Mouse (Mus musculus) v-Abl transformed pro-B cells (cell line): ENCODE measurements around the gene Gclm.

Experiments
- in situ Hi-C, 2 experiments: fragments of 400-800 bp; cut with MboI; formaldehyde crosslinking; loops; one replicate each; pipeline ENCODE4 v1.15.1; 2025; ENCODE audit not compliant: unreplicated experiment in 2 of 2

The Gclm gene

DNA sequence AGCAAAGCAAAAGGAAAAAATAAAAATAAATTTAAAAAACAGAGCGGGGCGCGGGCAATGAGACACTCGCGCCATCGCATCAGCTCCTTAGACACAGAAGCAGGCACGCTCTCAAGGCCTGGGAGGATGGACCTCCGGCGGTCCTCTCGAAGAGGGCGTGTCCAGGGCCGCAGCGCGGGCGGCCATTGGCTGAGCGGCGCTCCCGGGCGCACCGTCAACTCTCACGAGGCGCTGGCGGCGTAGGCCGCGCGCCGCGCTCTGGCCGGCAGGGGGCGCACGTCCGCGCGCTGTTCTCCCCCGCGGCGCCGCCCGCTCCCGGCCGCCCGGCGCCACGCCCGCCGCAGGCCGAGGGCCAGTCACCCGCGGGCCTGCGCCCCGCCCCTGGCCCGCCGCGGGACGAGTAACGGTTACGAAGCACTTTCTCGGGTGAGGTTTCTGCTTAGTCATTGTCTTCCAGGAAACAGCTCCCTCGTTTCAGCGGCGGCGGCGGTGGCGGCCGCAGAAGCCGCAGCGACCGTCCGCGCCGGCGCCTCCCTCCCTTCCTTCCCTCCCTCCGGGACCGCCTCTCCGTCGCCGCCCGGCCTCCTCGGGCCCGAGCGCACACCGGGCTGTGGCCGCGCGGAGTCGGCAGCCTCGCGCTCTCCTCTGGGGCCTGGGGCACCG is at the start of gene Gclm:
Gene Gclm, plus strand, starts transcription at position 343 of the 663 bp plus-strand sequence.
- in situ Hi-C loops: loop anchor here (5.0 to 25.0 kb wide), 3 partner anchors 42 to 1142 kb away; partner anchors contain the start of genes Alg14 (in 1 of the 2), Mettl14 (in 1 of the 2) and Tmem56 (in 1 of the 2)

DNA sequence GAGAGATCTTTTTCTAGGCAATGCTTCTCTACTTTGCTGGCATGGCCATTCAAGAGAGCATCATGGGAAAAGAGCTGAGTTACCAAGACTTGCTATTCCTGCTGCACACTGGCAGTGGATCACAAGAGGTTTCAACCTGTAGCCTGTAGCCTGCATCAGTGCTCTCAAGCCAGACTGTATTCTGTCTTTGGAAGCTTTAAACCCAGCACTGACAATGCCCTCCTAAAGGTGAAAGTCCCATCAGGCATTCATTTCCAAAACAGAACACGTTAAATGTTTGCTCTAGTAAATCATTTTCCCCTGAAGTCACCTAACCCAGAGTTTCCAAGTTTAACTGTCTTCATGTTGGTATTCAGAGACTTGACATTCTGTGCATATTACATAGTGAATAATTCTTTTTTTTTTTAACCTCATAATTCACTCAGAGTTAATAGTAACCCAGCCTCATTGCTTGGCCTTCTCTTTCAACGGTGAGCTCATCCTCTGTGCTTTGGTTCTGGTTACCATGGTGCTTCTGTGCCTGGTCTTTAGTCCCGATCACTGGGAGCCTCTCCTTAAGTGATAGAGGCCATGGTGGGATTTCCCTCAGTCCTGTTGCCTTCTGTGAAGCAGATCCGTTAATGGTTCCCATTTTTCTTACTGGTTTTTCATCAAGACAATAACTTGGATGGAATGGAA is 48.6 kb upstream of the Gclm start:
- in situ Hi-C loops: loop anchor here (10.0 kb wide), 3 partner anchors 418 to 588 kb away; partner anchors contain the start of gene Fnbp1l (in 1 of the 2)

DNA sequence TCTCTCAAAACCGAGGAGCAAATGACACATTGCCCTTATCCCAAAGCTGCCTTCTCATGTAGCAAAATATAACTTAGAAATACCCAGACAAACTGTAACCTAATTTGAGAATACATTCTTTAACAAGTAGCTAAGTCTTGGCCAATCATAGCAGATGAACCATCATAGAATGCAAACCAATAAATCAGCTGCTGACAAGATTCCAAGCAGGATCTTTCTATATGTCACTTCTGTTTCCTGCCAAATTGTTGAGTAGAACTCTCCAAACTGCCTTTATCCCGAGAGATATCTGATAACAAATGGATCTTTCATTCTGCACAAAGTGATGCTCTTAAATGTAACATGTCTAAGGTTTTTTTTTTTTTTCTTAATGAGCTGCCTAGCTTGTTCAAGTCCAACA is 46.8 kb upstream of the Gclm start:
- in situ Hi-C loops: loop anchor here (10.0 kb wide), 3 partner anchors 416 to 586 kb away; partner anchors contain the start of gene Fnbp1l (in 1 of the 2)

DNA sequence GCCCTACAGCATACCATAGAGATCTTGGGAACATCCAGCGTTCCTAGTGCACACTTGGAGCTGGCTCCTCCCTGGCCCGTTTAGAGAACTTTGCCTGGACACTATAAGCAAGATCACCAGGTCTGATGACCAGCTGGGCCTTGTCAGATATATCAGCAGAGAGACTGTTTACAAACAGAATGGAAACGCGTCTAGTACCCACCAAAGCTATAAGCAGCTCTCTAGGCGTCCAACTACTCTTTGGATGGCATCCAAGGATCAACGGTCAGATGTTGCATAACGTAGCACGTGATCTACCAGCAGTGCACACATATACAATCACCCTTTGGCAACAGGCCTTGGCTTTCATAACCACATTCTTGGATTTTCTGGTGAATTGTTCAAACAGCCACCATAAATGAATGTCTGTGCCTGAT is 46.4 kb upstream of the Gclm start:
- in situ Hi-C loops: loop anchor here (10.0 kb wide), 3 partner anchors 416 to 586 kb away; partner anchors contain the start of gene Fnbp1l (in 1 of the 2)

DNA sequence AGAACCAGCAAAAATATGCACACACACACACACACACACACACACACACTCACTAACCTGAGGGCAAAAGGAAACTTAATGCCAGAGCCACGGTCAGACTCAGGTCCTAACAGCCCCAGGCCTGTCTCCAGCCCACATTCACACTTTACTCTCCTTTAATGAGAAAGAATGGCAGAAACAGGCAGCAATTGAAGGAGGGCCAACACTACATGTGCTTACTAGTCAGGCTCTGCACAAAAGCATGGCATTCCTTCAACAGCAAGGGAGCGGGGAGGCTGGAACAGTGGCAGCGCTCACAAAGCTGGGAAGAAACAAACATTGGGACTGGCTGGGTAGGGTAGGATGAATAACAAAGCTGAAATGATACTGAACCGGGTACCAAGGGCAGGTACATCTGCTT is 45.8 kb upstream of the Gclm start:
- in situ Hi-C loops: loop anchor here (10.0 kb wide), 3 partner anchors 415 to 585 kb away; partner anchors contain the start of gene Fnbp1l (in 1 of the 2)

DNA sequence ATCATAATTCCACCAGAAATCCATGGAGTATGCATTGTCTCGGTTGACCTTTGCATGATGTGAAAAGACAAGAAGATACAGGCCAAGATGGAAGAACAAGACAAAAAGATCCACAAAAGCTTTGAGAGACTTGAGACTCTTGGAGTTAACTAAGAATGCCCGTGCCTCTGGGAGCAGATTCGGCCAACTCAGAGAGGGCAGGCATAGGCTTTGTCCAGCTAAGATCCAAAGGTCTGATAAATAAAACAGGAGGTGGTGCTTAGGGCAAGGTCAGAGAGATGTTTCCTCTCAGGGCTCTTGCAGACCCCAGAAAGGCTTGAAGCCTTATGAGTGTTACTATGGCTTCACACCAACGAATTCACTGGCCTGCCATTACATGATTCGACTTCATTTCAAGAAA is 45.3 kb upstream of the Gclm start:
- in situ Hi-C loops: no loop called here

DNA sequence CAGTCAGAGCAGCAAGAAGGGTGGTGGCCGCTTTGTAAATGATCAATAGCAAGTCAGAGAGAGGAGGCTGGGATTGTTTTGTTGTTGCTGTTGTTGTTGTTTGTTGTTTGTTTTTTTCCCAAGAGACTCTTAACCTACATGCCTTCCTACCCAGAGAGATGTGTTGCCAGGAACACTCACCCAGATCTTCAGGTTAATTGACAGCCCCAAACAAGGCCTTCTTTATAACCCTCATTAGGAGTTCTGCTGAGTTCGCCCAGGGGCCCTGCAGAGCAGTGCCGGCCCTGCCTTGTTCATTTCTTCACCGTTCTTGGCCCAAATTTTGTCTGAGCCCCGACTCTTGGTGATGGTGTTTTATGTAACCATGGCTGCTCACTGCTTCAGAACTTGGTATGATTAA is 44.9 kb upstream of the Gclm start:
- in situ Hi-C loops: no loop called here

DNA sequence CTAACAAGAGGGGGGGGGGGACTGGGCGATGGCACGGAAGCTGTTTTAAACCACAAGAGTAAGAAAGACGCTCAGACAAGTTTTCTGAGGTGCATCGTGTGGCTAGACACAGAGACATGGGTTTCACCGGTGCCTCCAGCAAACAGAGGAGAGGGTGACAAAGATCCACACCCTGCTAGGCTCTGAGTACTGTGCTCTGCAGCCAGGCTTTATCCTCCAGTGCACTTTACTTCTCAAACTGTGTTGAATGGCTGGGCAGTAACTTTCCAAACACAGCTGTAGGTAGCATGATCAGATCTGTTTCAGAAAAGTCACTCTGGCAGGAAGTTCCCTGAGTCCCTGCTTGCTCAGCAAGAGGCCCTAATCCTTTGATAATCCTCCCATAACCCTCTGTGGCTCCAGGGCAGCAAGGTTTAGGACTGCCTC is 43.0 kb upstream of the Gclm start:
- in situ Hi-C loops: no loop called here

DNA sequence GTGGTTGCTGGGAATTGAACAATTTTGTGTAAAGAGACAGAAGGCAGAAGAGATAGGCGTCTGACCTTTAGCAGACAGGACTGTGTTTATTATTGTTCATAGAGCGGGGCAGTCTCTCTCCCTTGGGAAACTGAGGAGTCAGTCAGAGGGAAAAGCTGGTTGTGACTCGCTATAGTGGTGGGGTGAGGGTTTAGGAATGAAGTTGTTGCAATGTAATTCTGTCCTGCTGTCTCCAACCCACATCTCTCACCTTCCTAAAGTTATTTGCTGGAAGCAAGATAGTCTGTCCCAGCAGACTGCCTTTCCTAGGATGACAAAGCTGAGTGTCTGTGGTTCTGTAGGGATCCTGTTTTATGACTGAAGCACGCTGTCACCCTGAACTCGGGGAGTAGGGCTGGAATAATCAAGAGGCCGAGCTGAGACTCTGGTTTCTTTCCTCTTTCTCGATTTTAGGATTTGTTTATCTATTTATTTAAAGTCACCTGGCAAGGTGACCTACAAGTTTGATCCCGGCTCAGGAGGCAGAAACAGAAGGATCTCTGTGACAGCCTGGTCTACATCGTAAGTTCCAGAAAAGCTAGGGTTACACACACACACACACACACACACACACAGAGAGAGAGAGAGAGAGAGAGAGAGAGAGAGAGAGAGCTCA is 41.6 kb upstream of the Gclm start:
- in situ Hi-C loops: no loop called here

DNA sequence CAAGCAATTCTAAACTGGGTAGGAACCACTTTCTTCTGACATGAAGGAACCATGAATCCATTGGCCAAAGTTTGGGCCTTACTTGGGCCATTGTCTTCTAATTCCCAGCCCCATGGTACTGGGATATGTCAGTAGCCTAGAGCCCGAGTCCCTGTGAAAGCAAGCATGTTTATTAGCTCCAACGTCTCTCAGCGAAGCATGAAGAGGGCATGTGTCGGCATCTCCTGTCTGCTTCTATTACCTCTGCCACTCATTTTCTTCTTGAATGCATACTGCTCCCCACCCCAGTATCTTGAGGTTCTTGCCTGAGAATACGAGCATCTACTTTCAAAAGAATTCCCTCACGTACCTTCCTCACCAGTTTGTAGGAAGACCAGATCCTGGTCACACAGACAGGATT is 39.6 kb upstream of the Gclm start:
- in situ Hi-C loops: no loop called here

DNA sequence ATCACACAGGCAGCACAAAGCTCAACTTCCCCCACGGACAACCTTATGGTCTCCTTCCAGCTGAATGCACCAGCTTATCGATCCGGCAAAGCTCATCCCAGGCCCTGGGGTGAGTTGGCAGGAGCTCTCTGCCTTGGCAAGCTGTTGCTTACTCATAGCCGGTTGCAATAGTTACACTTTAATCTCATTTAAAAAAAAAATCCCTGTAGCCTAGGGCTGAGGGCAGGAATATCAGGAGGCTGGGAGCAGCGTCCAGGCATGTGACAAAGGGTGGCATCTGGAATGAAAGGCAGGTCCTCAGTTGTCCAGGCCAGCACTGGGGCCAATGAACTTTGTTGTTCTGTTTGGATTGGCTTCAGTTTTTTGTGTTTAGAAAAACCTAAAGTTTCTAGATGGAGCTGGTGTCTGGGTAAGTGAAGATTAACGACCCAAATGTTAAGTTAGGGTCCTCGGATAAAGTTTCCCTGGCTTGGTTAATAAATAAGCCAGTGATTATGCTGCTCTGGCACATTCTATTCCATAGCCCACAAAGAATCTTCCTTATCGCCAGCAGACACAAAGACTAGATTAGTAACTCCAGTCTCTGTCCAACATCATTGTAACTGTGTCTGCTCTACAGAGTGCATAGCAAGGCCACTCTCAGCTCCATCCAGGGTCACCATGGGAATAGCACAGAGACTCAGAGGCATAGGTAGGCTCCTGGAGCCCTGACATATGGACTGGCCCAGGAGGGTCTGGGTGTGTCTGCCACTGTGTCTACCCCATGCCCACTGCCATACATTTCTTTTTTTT is 38.9 kb upstream of the Gclm start:
- in situ Hi-C loops: no loop called here

DNA sequence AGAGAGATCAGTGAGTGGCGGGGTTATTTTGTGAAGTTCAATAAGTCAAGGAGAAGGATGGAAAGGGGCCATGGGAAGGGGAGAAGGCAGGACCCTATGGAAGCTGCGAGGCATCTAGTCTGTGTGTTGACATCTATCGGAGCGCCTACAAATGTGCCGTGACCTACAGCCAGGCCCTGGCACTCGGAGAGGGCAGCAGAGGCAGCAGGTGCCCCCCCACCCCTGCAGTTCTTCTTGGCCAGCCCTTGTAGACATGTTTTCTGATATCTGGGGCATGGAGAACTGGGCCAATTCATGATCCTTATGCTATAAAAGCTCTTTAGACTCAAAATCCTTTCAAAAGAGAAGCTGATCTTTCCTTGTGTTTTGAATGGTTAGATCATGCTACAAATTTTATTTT is 37.6 kb upstream of the Gclm start:
- in situ Hi-C loops: no loop called here

DNA sequence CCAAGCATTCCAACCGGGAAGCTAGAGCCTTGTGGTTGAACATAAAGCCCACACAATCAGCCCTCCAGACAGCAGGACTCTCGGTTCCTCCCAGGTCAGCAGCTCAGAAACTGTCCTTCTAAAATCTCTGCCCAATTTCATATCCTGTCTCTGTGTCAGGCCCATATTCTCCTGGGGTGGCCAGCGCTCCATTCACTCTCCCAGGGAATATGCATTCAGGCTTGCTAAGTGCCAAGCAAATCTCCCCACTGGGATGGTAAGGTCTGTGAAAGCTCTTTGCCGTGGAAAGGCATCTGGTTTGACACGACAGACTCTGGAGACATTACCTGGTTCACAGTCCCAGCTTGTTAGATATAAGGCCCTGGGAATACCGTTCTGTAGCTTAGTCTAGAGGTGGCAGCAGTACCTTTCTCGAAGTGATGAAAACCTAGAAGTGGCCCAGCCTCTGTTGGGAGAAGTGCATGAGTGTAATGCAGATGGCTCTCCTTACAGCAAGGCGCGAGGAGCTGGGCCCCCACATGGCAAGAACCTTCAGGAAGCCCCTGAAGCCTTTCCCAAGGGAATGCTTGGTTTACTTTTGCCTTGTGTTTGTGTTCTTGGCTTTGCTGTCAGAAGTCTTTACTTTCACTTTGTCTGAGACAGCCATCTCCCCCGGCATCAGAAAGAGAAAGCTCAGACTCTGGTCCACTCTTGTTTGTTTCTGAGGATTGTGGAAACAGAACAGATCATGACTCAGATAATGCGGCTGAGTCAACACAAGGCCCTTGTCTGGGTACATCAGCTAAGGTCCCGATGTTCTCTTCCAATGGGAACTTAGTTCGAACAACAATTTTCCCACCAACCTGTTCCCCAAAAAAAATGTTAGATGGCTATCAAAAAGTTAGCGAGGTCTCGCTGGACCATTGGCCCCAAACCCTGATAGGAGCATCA is 36.8 kb upstream of the Gclm start:
- in situ Hi-C loops: no loop called here

DNA sequence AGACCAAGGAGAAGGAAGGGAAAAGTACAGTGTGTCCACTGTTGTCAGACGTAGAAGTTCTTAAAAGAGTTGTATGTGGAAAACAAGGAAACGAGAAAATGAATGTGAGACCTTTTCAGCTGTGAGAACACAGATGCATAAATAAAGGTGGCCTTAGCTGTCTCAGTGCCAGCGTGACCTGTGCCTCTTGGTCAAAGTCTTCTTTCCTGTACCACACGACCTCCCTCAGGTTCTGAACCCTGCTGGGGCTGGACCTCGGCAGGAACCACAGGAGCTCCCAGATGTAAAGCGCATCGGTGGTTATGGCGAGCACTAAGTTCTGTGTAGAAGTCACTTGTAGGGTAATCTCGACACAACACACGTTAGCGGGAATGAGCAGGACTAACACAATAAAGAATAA is 35.8 kb upstream of the Gclm start:
- in situ Hi-C loops: no loop called here

DNA sequence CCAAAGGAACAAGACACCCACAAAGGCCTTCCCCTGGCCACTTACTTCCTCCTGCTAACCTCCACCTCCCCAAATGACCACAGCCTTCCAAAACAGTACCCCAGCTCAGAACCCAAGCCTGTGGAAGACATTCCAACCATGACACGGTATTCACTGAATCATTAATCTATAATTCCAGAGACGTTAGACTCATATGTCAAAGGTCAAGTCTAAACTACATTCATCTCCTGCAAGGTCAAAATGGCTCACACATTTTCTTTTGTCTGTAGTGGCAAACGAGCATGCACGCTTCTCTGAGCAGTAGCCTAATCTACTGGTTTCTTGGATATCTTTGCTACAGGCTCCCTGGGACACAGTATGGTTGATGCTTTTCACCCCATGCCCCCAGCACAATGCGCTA is 34.9 kb upstream of the Gclm start:
- in situ Hi-C loops: no loop called here

DNA sequence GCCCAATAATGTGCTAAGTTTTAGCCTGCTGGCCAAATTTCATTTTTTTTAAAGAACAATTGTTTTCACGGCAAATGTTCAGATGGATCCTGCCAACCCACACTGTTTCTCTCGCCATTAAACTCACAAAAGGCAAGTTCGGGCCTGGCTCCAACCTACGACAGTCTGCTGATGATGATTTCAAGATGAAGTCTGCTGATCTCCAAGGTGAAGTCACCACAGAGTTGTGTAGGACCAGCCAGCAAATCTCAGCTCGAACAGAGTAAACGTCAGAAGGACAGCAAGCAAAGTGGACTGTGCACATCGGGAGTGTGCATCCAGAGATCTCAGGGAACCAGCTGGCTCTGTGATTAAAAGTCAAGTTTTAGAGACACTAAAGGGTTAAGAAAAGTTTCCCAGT is 34.5 kb upstream of the Gclm start:
- in situ Hi-C loops: no loop called here

DNA sequence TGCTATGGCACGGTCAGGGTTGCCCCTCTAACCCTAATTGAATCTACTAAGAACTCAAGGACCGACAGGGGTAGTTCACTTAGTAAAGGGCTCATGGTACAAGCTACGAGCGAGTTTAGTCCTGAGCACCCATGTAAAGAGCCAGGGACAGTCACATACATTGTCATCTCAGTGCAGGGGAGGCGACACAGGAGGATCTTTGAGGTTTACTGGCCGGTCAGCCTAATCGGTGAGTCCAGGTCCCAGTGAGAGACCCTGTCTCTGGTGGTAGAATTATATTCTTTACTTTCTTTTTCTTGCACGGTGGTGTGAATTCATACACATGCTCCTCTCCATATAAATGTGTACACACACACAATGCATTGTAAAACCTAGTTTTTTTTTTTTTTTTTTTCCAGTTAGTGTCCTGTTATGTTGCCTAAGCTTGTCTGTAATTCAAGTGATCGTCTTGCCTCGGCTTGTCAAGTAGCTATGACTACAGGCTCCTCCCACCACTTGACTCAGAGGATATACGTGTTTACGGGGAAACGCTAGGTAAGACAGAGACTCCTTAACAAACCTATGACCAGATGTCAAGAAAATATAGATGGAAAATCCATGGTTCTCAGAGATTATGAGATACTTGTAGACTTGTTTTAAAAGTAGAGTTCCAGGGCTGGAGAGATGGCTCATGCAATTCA is 33.8 kb upstream of the Gclm start:
- in situ Hi-C loops: no loop called here

DNA sequence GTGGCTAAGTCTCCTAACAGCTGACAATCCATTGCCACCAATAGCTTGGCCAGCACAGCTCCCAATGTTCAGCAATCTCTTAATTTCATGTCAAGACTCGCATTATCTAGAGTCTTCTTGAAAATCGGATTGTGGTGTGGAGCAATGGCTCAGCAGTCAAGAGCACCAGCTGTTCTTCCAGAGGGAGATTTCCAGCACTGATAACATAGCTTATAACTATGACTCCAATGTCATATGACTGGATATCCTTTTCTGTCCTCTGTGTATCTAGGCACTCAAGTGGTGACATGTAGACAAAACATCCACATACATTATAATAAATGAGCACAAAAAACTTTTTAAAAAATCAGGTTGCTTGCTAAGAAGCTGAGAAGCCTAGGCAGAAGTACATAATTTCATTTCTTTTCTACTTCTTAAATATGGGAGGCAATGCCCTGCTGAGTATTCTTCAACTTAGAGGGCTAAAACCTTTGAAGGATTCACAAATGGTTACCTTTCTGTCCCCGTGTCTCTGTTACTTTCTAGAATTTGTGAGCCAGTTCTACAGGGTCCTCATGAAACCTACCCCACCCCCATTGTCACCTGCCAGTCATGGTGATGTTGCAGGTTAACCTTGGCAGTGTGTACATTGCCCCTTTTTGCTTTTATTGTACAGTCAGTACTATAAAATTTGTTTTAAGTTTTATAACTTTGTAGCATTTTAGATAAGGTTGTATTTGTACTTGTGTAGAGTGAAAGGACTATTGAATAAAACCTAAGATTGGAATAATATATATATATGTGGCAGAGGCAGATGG is 23.9 kb upstream of the Gclm start:
- in situ Hi-C loops: no loop called here
